Mouse (Mus musculus): Measurements from ENCODE around the gene Cnot4. TPM values are rescaled to one million over a fixed set of nuclear protein-coding genes. Genes with fewer than 3 reads are reported as not detected.

Cnot4 gene
- polyA plus RNA-seq, 1 experiment: 5.3 TPM

DNA sequence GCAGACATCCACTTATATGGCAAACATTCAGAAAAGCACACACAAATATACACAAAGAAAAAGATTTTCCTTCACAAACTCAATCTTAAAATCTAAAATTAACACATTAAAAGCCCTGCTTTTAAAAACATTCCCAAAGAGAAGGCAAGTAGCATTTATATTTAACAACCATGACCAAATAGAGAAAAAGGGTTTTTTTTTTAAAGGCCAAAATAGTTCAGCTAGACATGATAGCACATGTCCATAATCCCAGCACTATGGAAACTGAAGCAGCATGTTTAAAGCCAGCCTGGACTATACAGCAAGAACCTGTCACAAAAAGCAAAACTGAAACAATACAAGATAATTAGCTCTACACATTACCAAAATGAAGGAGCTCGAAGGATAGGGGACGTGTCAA lies 11.0 kb downstream of the Cnot4 start:
- H3K27me3 ChIP-seq (ENCODE audit: control insufficient read depth, insufficient read depth, low read length): no peaks in the 10 kb centered on the region
- H3K4me1 ChIP-seq (ENCODE audit: control insufficient read depth, insufficient read depth, insufficient read length, low read length): no peaks in the 10 kb centered on the region
- WGBS: 88% methylated on average over 2 of the region's 2 CpGs
- no peak overlapping the region for H3K27ac ChIP-seq (ENCODE audit: insufficient read depth, low read depth, low read length)
- peaks cover 11% of the 10 kb centered on the region for H3K36me3 ChIP-seq (ENCODE audit: control insufficient read depth, insufficient read depth, low read length)
- no peak overlapping the region for H3K4me3 ChIP-seq (ENCODE audit: low read depth, low read length)
- no peak for TF ChIP-seq POLR2A (IDR thresholded peaks at IDR 0.05; ENCODE audit: low read depth, low read length)
- TF ChIP-seq CTCF (IDR thresholded peaks at IDR 0.05; ENCODE audit: extremely low read depth, insufficient read length, insufficient replicate concordance, low read depth, low read length): no peak

DNA sequence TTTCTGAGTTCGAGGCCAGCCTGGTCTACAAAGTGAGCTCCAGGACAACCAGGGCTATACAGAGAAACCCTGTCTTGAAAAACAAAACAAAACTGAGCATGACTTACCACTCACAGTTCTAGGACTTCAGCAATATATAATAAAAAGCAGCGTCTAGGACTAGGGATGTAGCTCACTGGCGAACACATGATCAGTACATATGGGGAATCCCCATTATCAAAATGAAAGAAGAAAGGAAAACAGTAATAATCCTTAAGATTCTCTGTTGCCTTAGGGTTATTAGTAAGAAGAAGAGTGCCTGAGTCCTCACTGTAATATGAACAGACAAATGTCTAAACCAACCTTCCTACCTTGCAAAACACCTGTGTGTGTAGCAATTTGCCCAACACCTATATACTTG lies 11.6 kb downstream of the Cnot4 start:
- Histone ChIP-seq H3K27ac (ENCODE audit: insufficient read depth, low read depth, low read length) (no peak overlapping the region), H3K4me1 (ENCODE audit: control insufficient read depth, insufficient read depth, insufficient read length, low read length) (no peaks in the 10 kb centered on the region), H3K36me3 (ENCODE audit: control insufficient read depth, insufficient read depth, low read length) (peaks cover 11% of the 10 kb centered on the region), H3K4me3 (ENCODE audit: low read depth, low read length) (no peak overlapping the region), H3K27me3 (ENCODE audit: control insufficient read depth, insufficient read depth, low read length) (no peaks in the 10 kb centered on the region)
- WGBS: 86% methylated on average over 3 of the region's 3 CpGs
- TF ChIP-seq POLR2A (IDR thresholded peaks at IDR 0.05; ENCODE audit: low read depth, low read length): no peak
- TF ChIP-seq CTCF (IDR thresholded peaks at IDR 0.05; ENCODE audit: extremely low read depth, insufficient read length, insufficient replicate concordance, low read depth, low read length): no peak

DNA sequence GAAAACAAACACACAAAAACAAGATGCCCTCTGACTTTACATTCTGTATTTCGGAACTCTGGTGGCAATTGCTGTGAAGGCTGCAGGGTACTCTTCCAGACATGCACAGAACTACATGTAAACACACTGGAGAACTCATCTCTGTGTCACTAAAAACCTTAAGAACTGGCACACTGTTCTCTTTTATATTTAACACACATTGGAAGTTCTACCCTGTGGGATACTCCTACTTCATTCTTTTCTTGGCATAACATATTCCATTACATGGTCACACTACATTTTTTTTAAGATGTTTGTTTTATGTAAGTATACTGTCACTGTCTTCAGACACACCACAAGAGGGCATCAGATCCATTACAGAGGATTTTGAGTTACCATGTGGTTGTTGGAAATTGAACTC lies 31.1 kb downstream of the Cnot4 start:
- Histone ChIP-seq H3K27ac (ENCODE audit: insufficient read depth, low read depth, low read length) (no peak overlapping the region), H3K4me3 (ENCODE audit: low read depth, low read length) (no peak overlapping the region), H3K4me1 (ENCODE audit: control insufficient read depth, insufficient read depth, insufficient read length, low read length) (no peaks in the 10 kb centered on the region), H3K36me3 (ENCODE audit: control insufficient read depth, insufficient read depth, low read length) (no peaks in the 10 kb centered on the region), H3K27me3 (ENCODE audit: control insufficient read depth, insufficient read depth, low read length) (no peaks in the 10 kb centered on the region)
- WGBS: 84% methylated on average over 1 of the region's 1 CpGs
- TF ChIP-seq POLR2A (IDR thresholded peaks at IDR 0.05; ENCODE audit: low read depth, low read length): no peak
- TF ChIP-seq CTCF (IDR thresholded peaks at IDR 0.05; ENCODE audit: extremely low read depth, insufficient read length, insufficient replicate concordance, low read depth, low read length): no peak

DNA sequence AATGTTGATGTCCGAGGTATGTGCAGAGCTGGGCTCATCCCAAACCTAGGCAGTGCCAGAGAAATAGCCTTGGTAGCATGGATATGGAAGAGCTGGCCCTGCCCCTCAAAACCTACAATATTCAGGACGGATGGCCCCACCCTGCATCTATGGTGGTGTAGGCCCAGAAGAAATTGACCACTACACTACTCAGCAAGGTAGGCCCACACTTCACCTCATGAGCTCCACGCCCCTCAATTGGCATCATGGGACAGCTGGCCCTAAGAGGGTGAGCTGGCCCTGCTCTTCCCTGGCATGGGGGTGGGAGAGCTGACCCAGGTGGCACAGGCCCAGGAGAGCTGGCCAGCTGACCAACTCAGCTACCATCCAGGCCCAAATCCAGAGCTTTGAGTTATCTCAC lies 48.6 kb downstream of the Cnot4 start:
- H3K36me3 ChIP-seq (ENCODE audit: control insufficient read depth, insufficient read depth, low read length): peaks cover 2% of the 10 kb centered on the region; the same call in 1 of the 2 replicates
- H3K27ac ChIP-seq (ENCODE audit: insufficient read depth, low read depth, low read length): no peak overlapping the region
- H3K27me3 ChIP-seq (ENCODE audit: control insufficient read depth, insufficient read depth, low read length): no peaks in the 10 kb centered on the region
- H3K4me3 ChIP-seq (ENCODE audit: low read depth, low read length): no peak overlapping the region
- 96% methylated on average over 3 of the region's 3 CpGs for WGBS
- TF ChIP-seq POLR2A (IDR thresholded peaks at IDR 0.05; ENCODE audit: low read depth, low read length) (no peak), CTCF (IDR thresholded peaks at IDR 0.05; ENCODE audit: extremely low read depth, insufficient read length, insufficient replicate concordance, low read depth, low read length) (no peak)
- H3K4me1 ChIP-seq (ENCODE audit: control insufficient read depth, insufficient read depth, insufficient read length, low read length): 0 out of 2 replicates have a peak, but pooled peaks cover under 1% of the 10 kb centered on the region

DNA sequence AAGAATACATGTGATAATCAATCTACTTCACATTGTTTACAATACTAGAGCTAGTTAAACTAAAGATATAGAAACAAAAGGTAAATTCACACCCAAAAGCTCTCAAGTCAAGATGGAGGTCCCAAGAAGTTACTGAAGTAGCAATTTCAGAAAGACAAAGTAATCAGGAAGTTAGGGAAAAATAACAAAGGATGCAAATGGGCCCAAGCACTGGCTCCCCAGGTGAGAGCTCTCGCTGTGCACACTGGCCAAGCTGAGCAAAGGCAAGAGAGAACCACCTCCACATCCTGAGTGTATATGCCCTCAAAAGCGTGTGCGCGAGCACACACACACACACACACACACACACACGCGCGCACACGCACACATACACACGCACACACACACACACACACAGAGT lies 58.4 kb downstream of the Cnot4 start:
- Histone ChIP-seq H3K4me1 (ENCODE audit: control insufficient read depth, insufficient read depth, insufficient read length, low read length) (0 out of 2 replicates have a peak, but pooled peaks cover 4% of the 10 kb centered on the region), H3K27ac (ENCODE audit: insufficient read depth, low read depth, low read length) (no peak overlapping the region), H3K27me3 (ENCODE audit: control insufficient read depth, insufficient read depth, low read length) (no peaks in the 10 kb centered on the region), H3K4me3 (ENCODE audit: low read depth, low read length) (no peak overlapping the region), H3K36me3 (ENCODE audit: control insufficient read depth, insufficient read depth, low read length) (peaks cover 26% of the 10 kb centered on the region)
- TF ChIP-seq POLR2A (IDR thresholded peaks at IDR 0.05; ENCODE audit: low read depth, low read length) (no peak), CTCF (IDR thresholded peaks at IDR 0.05; ENCODE audit: extremely low read depth, insufficient read length, insufficient replicate concordance, low read depth, low read length) (no peak)
- over 99% methylated on average over 9 of the region's 9 CpGs for WGBS

DNA sequence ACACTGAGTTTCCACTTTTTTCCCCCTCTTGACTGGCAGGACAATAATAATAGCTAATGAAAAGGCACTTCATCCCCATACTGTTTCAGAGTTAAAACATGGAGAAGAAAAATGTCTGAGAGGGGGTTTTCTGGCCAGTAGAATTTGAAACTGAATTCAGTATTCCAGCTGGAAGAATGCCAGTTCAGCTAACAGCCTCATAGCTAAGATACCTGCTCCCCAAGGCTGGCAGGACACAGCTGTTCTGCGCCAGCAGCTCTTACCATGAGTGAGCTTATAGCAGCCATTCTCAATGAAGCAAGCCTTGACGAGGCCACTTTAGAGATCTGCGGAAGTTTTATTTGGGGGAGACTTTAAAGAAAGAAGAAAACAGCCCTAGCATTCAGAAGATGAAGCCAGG lies 62.3 kb downstream of the Cnot4 start:
- TF ChIP-seq POLR2A (IDR thresholded peaks at IDR 0.05; ENCODE audit: low read depth, low read length): no peak
- TF ChIP-seq CTCF (IDR thresholded peaks at IDR 0.05; ENCODE audit: extremely low read depth, insufficient read length, insufficient replicate concordance, low read depth, low read length): no peak
- no peaks in the 10 kb centered on the region for H3K27me3 ChIP-seq (ENCODE audit: control insufficient read depth, insufficient read depth, low read length)
- H3K4me3 ChIP-seq (ENCODE audit: low read depth, low read length): no peak overlapping the region
- H3K4me1 ChIP-seq (ENCODE audit: control insufficient read depth, insufficient read depth, insufficient read length, low read length): no peaks in the 10 kb centered on the region
- no peak overlapping the region for H3K27ac ChIP-seq (ENCODE audit: insufficient read depth, low read depth, low read length)
- peaks cover 24% of the 10 kb centered on the region for H3K36me3 ChIP-seq (ENCODE audit: control insufficient read depth, insufficient read depth, low read length)
- WGBS: 92% methylated on average over 3 of the region's 3 CpGs

DNA sequence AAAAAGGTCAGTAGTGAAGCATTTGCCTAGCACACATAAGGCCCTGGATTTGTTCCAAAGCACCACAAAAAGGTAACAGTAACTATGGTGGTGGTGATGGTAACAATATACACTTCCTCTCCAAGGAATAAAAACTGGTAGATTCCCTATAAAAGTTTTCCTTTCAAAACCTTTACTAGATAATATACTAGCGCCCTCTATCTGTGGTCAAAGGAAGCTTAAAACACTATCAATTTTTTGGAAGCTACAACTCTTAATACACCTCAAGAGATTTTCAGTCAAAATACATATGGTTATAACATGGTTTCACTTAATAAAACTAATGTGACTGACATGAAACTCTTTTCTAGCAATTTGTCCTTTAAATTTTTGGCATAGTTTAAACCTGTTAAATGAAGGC lies 71.1 kb downstream of the Cnot4 start:
- Histone ChIP-seq H3K36me3 (ENCODE audit: control insufficient read depth, insufficient read depth, low read length) (peaks cover 18% of the 10 kb centered on the region), H3K4me3 (ENCODE audit: low read depth, low read length) (no peak overlapping the region), H3K4me1 (ENCODE audit: control insufficient read depth, insufficient read depth, insufficient read length, low read length) (no peaks in the 10 kb centered on the region), H3K27ac (ENCODE audit: insufficient read depth, low read depth, low read length) (no peak overlapping the region), H3K27me3 (ENCODE audit: control insufficient read depth, insufficient read depth, low read length) (no peaks in the 10 kb centered on the region)
- WGBS: 24% methylated on average over 1 of the region's 1 CpGs
- TF ChIP-seq CTCF (IDR thresholded peaks at IDR 0.05; ENCODE audit: extremely low read depth, insufficient read length, insufficient replicate concordance, low read depth, low read length) (no peak), POLR2A (IDR thresholded peaks at IDR 0.05; ENCODE audit: low read depth, low read length) (no peak)

DNA sequence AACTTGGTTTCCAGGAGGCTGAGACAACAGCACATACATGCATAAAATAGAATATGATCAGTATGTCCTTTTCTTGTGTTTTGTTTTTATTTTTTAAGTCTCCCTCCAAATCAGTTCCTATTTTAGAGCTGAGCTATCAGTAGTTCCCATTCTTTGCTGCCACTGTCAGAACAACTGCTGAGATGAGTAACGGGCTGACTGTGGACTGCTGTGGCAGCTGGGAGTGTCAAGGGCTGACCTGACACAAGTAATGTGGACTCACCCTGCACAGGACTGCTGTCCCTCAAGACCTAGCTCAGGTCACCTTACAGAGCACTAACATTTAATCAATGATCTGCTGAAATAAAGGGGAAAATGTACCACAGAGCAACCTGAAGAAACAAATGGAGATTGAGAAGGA lies 90.4 kb downstream of the Cnot4 start:
- 85% methylated on average over 1 of the region's 1 CpGs for WGBS
- Histone ChIP-seq H3K36me3 (ENCODE audit: control insufficient read depth, insufficient read depth, low read length) (peaks cover 5% of the 10 kb centered on the region), H3K4me1 (ENCODE audit: control insufficient read depth, insufficient read depth, insufficient read length, low read length) (no peaks in the 10 kb centered on the region), H3K27me3 (ENCODE audit: control insufficient read depth, insufficient read depth, low read length) (no peaks in the 10 kb centered on the region), H3K4me3 (ENCODE audit: low read depth, low read length) (no peak overlapping the region), H3K27ac (ENCODE audit: insufficient read depth, low read depth, low read length) (no peak overlapping the region)
- TF ChIP-seq CTCF (IDR thresholded peaks at IDR 0.05; ENCODE audit: extremely low read depth, insufficient read length, insufficient replicate concordance, low read depth, low read length): no peak
- no peak for TF ChIP-seq POLR2A (IDR thresholded peaks at IDR 0.05; ENCODE audit: low read depth, low read length)

Measured in small intestine, adult 2 months (tissue).